Comparison of ENCODE assay signal across 13 mouse cellular contexts in the genomic region with DNA sequence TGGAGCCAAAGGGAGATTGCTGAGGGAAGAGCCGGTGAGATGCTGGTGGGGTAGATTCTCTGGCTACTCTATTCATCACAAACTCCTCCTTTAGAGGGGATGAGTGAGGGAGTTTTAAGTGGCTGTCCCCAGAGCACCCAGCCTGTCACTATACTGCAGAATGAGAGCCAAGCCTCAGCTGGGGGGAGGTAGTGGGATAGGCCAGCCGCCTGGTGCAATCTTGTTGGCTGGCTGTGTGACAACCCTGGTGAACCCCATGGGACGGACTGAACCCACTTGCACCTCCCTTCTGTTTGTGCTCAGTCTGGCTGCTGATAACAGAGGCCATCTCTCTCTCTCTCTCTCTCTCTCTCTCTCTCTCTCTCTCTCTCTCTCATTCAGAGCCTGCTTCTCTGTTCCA.
DNase-seq lines count a peak whose midpoint lies in the region; ATAC-seq and TF ChIP-seq lines count a peak whose summit lies in the region.
"Had no signal": no experiment of that assay in that cellular context is flagged by ENCODE, and none has a peak within 500 bp of the region (broad histone marks: within the 10 kb centered on the region; RNA-seq: fewer than 3 reads in every experiment).

No protein-coding gene starts in this region.

- intact Hi-C loops in heart, adult 2 months (cut with DNase I) = no loop called here
- intact Hi-C loops in heart, postnatal 36 days (cut with DNase I) = no loop called here

- H3K4me3 ChIP-seq in heart, adult 2 months = no peak overlapping the region
- no peak overlapping the region for H3K4me3 ChIP-seq in heart, embryonic 11.5 days (ENCODE audit: low read depth, low read length)
- no peak overlapping the region for H3K4me3 ChIP-seq in liver, postnatal 0 days (ENCODE audit: low read depth, low read length)
- no peak overlapping the region for H3K4me3 ChIP-seq in liver, embryonic 11.5 days (ENCODE audit: low read depth, low read length)
- no peak overlapping the region for H3K4me3 ChIP-seq in embryonic facial prominence, embryonic 14.5 days (ENCODE audit: low read depth, low read length)
- H3K4me3 ChIP-seq: limb, embryonic 12.5 days had no signal

- H3K79me2 ChIP-seq in heart, adult 2 months (replicated peaks; ENCODE audit: control insufficient read depth, insufficient read depth, low read length) = no peaks in the 10 kb centered on the region

- DNase-seq in heart, adult 2 months = peak; percentile 19 to 29
- no peak for DNase-seq in liver, postnatal 0 days
- DNase-seq in liver, embryonic 11.5 days (ENCODE audit: low spot score) = no peak
- DNase-seq in embryonic facial prominence, embryonic 14.5 days (ENCODE audit: low spot score) = peak; percentile 19
- DNase-seq in heart, postnatal 36 days = peak; percentile 9 to 10
- no peak for DNase-seq in layer of hippocampus, adult 18-20 months (ENCODE audit: low spot score in 2 of 2)
- DNase-seq: adrenal gland, postnatal 25 days; embryo, embryonic 11 days; lung, postnatal 10 days; spleen, adult 18-20 months had no signal

- H3K27ac ChIP-seq in heart, adult 2 months = no peak overlapping the region
- H3K27ac ChIP-seq in heart, embryonic 11.5 days (ENCODE audit: low read depth, low read length) = no peak overlapping the region
- no peak overlapping the region for H3K27ac ChIP-seq in liver, postnatal 0 days (ENCODE audit: low read depth)
- H3K27ac ChIP-seq in liver, embryonic 11.5 days (ENCODE audit: low read depth, low read length) = no peak overlapping the region
- no peak overlapping the region for H3K27ac ChIP-seq in embryonic facial prominence, embryonic 14.5 days (replicated peaks; ENCODE audit: low read depth, low read length)
- H3K27ac ChIP-seq: limb, embryonic 12.5 days had no signal

- no peak for TF ChIP-seq CTCF in heart, adult 2 months (IDR thresholded peaks at IDR 0.05)
- TF ChIP-seq CTCF in liver, postnatal 0 days (IDR thresholded peaks at IDR 0.05; ENCODE audit: low read depth) = no peak

- peaks cover 4% of the 10 kb centered on the region; the same call in 1 of the 2 replicates for H3K9me3 ChIP-seq in heart, embryonic 11.5 days (replicated peaks; ENCODE audit: control insufficient read depth, low read length)
- no peaks in the 10 kb centered on the region for H3K9me3 ChIP-seq in liver, postnatal 0 days (ENCODE audit: low read length)
- H3K9me3 ChIP-seq in liver, embryonic 11.5 days (ENCODE audit: control insufficient read depth, low read length) = no peaks in the 10 kb centered on the region; the same call in 1 of the 2 replicates
- H3K9me3 ChIP-seq in embryonic facial prominence, embryonic 14.5 days (ENCODE audit: control insufficient read depth, low read length) = no peaks in the 10 kb centered on the region

- H3K9ac ChIP-seq in heart, adult 2 months (ENCODE audit: low read depth, low read length) = no peak overlapping the region
- no peak overlapping the region for H3K9ac ChIP-seq in heart, embryonic 11.5 days (ENCODE audit: low read depth, low read length)
- no peak overlapping the region for H3K9ac ChIP-seq in liver, postnatal 0 days (replicated peaks)
- no peak overlapping the region for H3K9ac ChIP-seq in liver, embryonic 11.5 days (ENCODE audit: low read depth, low read length)
- H3K9ac ChIP-seq in embryonic facial prominence, embryonic 14.5 days (ENCODE audit: low read depth, low read length) = no peak overlapping the region
- H3K9ac ChIP-seq: limb, embryonic 12.5 days had no signal

- H3K4me2 ChIP-seq in heart, embryonic 11.5 days = no peak overlapping the region
- no peak overlapping the region for H3K4me2 ChIP-seq in liver, postnatal 0 days (ENCODE audit: low read depth, low read length)
- no peak overlapping the region for H3K4me2 ChIP-seq in liver, embryonic 11.5 days
- no peak overlapping the region for H3K4me2 ChIP-seq in embryonic facial prominence, embryonic 14.5 days (ENCODE audit: low read depth, low read length)
- H3K4me2 ChIP-seq: limb, embryonic 12.5 days had no signal

- TF ChIP-seq EP300 in heart, adult 2 months (IDR thresholded peaks at IDR 0.05; ENCODE audit: insufficient read depth, low read depth, low read length) = no peak
- no peak for TF ChIP-seq EP300 in liver, postnatal 0 days (IDR thresholded peaks at IDR 0.05; ENCODE audit: low read depth)

- WGBS in heart, adult 2 months = 40% methylated on average over 3 of the region's 3 CpGs
- WGBS in heart, embryonic 11.5 days (ENCODE audit: insufficient replicate concordance) = 43% methylated on average over 3 of the region's 3 CpGs
- WGBS in liver, postnatal 0 days (ENCODE audit: insufficient replicate concordance) = 58% methylated on average over 3 of the region's 3 CpGs
- 44% methylated on average over 3 of the region's 3 CpGs for WGBS in liver, embryonic 11.5 days
- WGBS in embryonic facial prominence, embryonic 14.5 days = 83% methylated on average over 3 of the region's 3 CpGs

- no peak for TF ChIP-seq POLR2A in heart, adult 2 months (IDR thresholded peaks at IDR 0.05; ENCODE audit: insufficient read depth, low read depth, low read length)

- ATAC-seq in heart, embryonic 11.5 days (replicated peaks; ENCODE audit: insufficient number of reproducible peaks, low FRiP score, low TSS enrichment) = no peak
- 0 out of 2 replicates have a peak, but pooled peaks have one; percentile 36 for ATAC-seq in liver, postnatal 0 days
- ATAC-seq in liver, embryonic 11.5 days (replicated peaks; ENCODE audit: low FRiP score) = no peak
- ATAC-seq in embryonic facial prominence, embryonic 14.5 days (ENCODE audit: low read depth) = no peak; the same call in 1 of the 2 replicates

- no peaks in the 10 kb centered on the region for H3K36me3 ChIP-seq in heart, adult 2 months (ENCODE audit: control insufficient read depth, insufficient read depth, low read length)
- no peaks in the 10 kb centered on the region for H3K36me3 ChIP-seq in heart, embryonic 11.5 days (ENCODE audit: control insufficient read depth, insufficient read depth, low read length)
- H3K36me3 ChIP-seq in liver, postnatal 0 days (replicated peaks; ENCODE audit: insufficient read depth, low read length) = no peaks in the 10 kb centered on the region
- no peaks in the 10 kb centered on the region for H3K36me3 ChIP-seq in liver, embryonic 11.5 days (ENCODE audit: control insufficient read depth, insufficient read depth, low read length)
- H3K36me3 ChIP-seq in embryonic facial prominence, embryonic 14.5 days (ENCODE audit: control insufficient read depth, insufficient read depth, low read length) = no peaks in the 10 kb centered on the region
- H3K36me3 ChIP-seq: limb, embryonic 12.5 days had no signal

- no peaks in the 10 kb centered on the region for H3K27me3 ChIP-seq in heart, adult 2 months (ENCODE audit: control insufficient read depth, insufficient read depth, low read length)
- no peaks in the 10 kb centered on the region for H3K27me3 ChIP-seq in heart, embryonic 11.5 days (ENCODE audit: control insufficient read depth, insufficient read depth, low read length)
- no peaks in the 10 kb centered on the region for H3K27me3 ChIP-seq in liver, postnatal 0 days (ENCODE audit: insufficient read depth, low read length)
- no peaks in the 10 kb centered on the region for H3K27me3 ChIP-seq in liver, embryonic 11.5 days (replicated peaks; ENCODE audit: control insufficient read depth, insufficient read depth, low read length)
- no peaks in the 10 kb centered on the region for H3K27me3 ChIP-seq in embryonic facial prominence, embryonic 14.5 days (replicated peaks; ENCODE audit: control insufficient read depth, insufficient read depth, low read length)
- H3K27me3 ChIP-seq: CH12.LX had no signal

- H3K4me1 ChIP-seq in heart, adult 2 months (ENCODE audit: control insufficient read depth, insufficient read depth, low read length) = no peaks in the 10 kb centered on the region
- no peaks in the 10 kb centered on the region; the same call in 1 of the 2 replicates for H3K4me1 ChIP-seq in heart, embryonic 11.5 days (ENCODE audit: control insufficient read depth, insufficient read depth, low read length)
- no peaks in the 10 kb centered on the region for H3K4me1 ChIP-seq in liver, postnatal 0 days (ENCODE audit: insufficient read depth)
- H3K4me1 ChIP-seq in liver, embryonic 11.5 days (replicated peaks; ENCODE audit: control insufficient read depth, insufficient read depth, low read length) = no peaks in the 10 kb centered on the region
- H3K4me1 ChIP-seq in embryonic facial prominence, embryonic 14.5 days (ENCODE audit: control insufficient read depth, insufficient read depth, low read length) = no peaks in the 10 kb centered on the region

Comparison
In these comparisons a context has a peak if more than half of its experiments do, and no peak if none do; other contexts are left out.
1. DNase-seq: peak in heart, adult 2 months (2 of 2), embryonic facial prominence, embryonic 14.5 days (single experiment) and heart, postnatal 36 days (2 of 2); none in liver, postnatal 0 days (single experiment), liver, embryonic 11.5 days (single experiment) and layer of hippocampus, adult 18-20 months (0 of 2).